Mouse (Mus musculus) spleen, adult 18-20 months (tissue): ENCODE measurements around the gene Slc25a16.
"Not testable (repeated sequence)": the region's sequence is repeated elsewhere in the genome, so short reads cannot be mapped to it uniquely, and the experiment has no call there.

Experiments used
- DNase-seq, 2 experiments: peaks; one replicate each; pipeline ENCODE4 v3.0.0; 2022; ENCODE audit warnings: mixed read lengths in 2 of 2

Slc25a16 gene

GRCm38 (mm10) chr10:62906336-62906735, 14.1 kb upstream of the Slc25a16 start:
- DNase-seq, result no peak

- DNase-seq, result not testable (repeated sequence)
Observed at GRCm38 (mm10) chr10:62908896-62909295, 11.5 kb upstream of the Slc25a16 start, which contains the start of gene Tet1. Gene Tet1 (minus strand): TSS chr10:62908996.

GRCm38 (mm10) chr10:62911120-62911519, 9.3 kb upstream of the Slc25a16 start:
- DNase-seq, result no peak

- DNase-seq, result no peak
Observed at GRCm38 (mm10) chr10:62918985-62919384, 1.4 kb upstream of the Slc25a16 start.

- DNase-seq, result no peak
Observed at GRCm38 (mm10) chr10:62920766-62921156, 328 bp downstream of the Slc25a16 start.

- no peak for DNase-seq
Observed at GRCm38 (mm10) chr10:62924096-62924635, 3.7 kb downstream of the Slc25a16 start.

- no peak for DNase-seq
Observed at GRCm38 (mm10) chr10:62932381-62932780, 11.9 kb downstream of the Slc25a16 start.

GRCm38 (mm10) chr10:62944975-62945580, 24.6 kb downstream of the Slc25a16 start:
- DNase-seq, result no peak

- peak; percentile 49 to 66 for DNase-seq
Observed at GRCm38 (mm10) chr10:62946738-62947471, 26.5 kb downstream of the Slc25a16 start, which contains the start of gene Dna2. Gene Dna2 (plus strand): TSS chr10:62947026.

- no peak for DNase-seq
Observed at GRCm38 (mm10) chr10:62948551-62948950, 28.1 kb downstream of the Slc25a16 start.

- no peak for DNase-seq
Observed at GRCm38 (mm10) chr10:62963956-62964355, 43.5 kb downstream of the Slc25a16 start.

DNA sequence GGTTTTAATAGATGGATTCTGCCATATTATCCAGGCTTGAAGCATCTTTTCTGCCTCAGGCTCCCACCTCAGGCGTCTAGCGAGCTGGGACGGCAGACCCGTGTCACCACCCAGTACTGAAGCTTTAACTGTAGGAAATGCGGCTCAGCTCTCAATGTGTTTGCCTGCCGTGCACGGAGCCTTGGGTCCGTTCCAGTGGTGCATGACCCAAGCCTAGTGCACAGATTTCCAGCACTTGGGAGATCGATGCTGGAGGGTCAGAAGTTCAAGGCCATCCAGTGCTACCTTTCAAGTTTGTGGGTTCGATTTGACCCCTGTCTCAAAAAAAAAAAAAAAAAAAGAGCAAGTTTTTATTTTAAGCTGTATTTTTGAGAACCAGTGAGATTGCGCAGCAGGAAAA, 45.4 kb downstream of the Slc25a16 start:
- DNase-seq, result no peak

- no peak for DNase-seq
Observed at GRCm38 (mm10) chr10:62966291-62966690, 45.9 kb downstream of the Slc25a16 start.

DNA sequence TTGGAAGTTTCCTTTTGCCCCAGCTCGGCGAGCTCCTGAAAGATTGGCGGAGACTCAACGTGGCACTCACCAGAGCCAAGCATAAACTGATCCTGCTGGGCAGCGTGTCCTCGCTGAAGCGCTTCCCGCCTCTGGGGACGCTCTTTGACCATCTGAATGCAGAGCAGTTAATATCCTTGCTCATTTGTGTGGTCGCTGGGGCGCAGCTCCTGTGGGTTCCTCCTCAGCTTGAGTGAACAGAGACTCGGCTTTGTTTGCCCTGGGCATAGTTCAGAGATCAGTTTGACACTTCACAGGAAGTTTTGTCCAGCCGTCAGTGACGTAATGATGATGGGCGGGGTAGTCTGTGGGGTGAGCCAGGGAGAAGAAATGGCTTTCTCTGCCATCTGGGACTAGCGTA, 51.4 kb downstream of the Slc25a16 start:
- DNase-seq, result peak; percentile 38 to 50

- DNase-seq, result no peak
Observed at GRCm38 (mm10) chr10:62979667-62980038, 59.2 kb downstream of the Slc25a16 start.

DNA sequence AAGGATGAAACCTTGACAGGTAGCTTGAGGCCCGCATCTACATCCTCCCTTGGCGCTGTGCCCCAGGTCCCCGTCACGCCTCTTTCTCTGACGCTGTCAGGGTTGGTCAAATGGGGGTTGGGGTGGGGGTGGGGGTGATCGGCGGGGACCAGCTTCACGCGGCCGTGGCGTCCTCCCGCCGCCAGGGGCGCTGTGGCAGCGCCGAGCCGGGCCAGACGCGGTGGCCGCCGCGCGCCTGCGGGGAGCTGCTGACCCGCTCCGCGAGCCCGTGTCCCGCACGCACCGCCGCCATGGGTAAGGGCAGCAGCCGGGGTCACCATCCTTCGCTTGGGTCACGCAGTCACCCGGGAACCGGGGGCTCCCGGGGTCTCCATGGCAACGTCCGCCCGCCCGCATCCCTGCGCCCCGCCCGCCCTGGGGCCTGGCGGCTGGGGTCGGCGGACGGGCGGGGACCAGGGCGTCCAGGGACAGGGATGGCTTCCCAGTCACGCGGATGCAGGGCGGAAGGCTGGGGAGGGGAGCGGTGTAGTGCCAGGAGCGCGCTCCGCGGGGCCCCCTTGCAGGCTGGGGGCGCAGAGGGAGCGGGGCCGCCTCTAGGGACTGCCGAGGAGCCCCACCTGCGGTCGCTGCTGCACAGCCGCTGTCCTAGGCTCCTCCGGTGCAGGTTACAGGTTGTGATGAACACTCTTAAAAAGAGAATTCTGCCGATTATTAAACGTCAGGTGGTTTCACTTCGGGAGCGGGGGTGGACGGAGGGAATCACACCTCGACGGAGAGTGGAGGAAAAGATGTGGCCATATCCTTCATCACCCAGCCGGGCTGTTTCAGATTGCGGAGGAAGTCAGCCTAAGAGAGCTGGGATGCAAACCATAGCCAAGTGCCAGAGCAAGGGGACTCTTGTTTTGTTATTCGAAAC, 59.9 kb downstream of the Slc25a16 start, which contains the start of gene Rufy2:
Gene Rufy2 (plus strand): TSS at position 185 of the 916 bp plus-strand sequence.
- peak; percentile 67 to 82 for DNase-seq

DNA sequence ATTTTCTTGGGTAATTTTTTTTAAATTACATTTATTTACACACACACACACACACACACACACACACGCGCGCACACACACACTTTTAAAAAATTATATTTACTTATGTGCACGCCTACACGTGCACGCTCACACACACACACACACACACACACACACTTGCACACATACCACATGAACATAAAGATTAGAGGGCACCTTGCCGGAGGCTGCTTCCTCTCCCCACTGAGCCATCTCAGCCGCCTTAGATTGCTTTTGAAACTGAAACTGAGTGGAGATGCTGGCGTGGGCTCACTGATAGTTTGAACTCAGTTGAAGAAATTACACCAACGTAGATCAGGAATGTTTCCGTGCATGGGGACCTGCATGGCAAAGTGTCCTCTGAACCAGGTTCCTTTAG, 63.6 kb downstream of the Slc25a16 start:
- DNase-seq, result peak in 1 of 2 experiments; percentile 17

GRCm38 (mm10) chr10:62984495-62984894, 64.1 kb downstream of the Slc25a16 start:
- no peak for DNase-seq

- no peak for DNase-seq
Observed at GRCm38 (mm10) chr10:62987341-62987740, 66.9 kb downstream of the Slc25a16 start.

GRCm38 (mm10) chr10:62990636-62991035, 70.2 kb downstream of the Slc25a16 start:
- DNase-seq, result no peak

GRCm38 (mm10) chr10:62993991-62994390, 73.6 kb downstream of the Slc25a16 start:
- DNase-seq, result no peak
